Mouse (Mus musculus) forebrain, embryonic 10.5 days (tissue): Measurements from ENCODE around the gene Gpd1. TPM values are rescaled to one million over a fixed set of nuclear protein-coding genes. Genes with fewer than 3 reads are reported as not detected.

ENCODE experiments used
- DNase-seq: peaks from one replicate; pipeline ENCODE4 v3.0.0-alpha.2; 2017; ENCODE audit warnings: low spot score; ENCODE audit errors: extremely low spot score
- H3K27ac ChIP-seq: fragments of 300-500 bp; sonication (generic); 2 replicates; pipeline ENCODE4 v1.5.1; 2016; ENCODE audit warnings: mild to moderate bottlenecking
- H3K27me3 ChIP-seq: fragments of 300-500 bp; sonication (generic); 2 replicates; pipeline ENCODE4 v1.6.1; 2016; ENCODE audit warnings: mild to moderate bottlenecking; ENCODE audit not compliant: poor library complexity, severe bottlenecking
- H3K36me3 ChIP-seq: fragments of 300-500 bp; sonication (generic); replicated peaks from 2 replicates; pipeline ENCODE4 v1.6.1; 2016; ENCODE audit warnings: mild to moderate bottlenecking, moderate library complexity
- H3K4me1 ChIP-seq: fragments of 300-500 bp; sonication (generic); 2 replicates; pipeline ENCODE4 v1.6.1; 2016
- H3K4me3 ChIP-seq: fragments of 300-500 bp; sonication (generic); 2 replicates; pipeline ENCODE4 v1.5.1; 2016; ENCODE audit warnings: mild to moderate bottlenecking, moderate library complexity
- H3K9me3 ChIP-seq: fragments of 300-500 bp; sonication (generic); 2 replicates; pipeline ENCODE4 v1.6.1; 2016; ENCODE audit warnings: mild to moderate bottlenecking, moderate library complexity
- WGBS: fragments of 180-500 bp; shearing (Covaris S2); methylation state at CpG from one replicate; pipeline ENCODE4 v1.1.7; 2016; 5-methylcytosine and 5-hydroxymethylcytosine counted together
- polyA plus RNA-seq: library from polyadenylated mRNA; unstranded; fragments of >200 nt; fragmentation: Nextera tagmentation; extraction: Ambion mirVana; gene quantifications from 2 replicates; pipeline ENCODE4 v1.2.1, GENCODE M21; 2016

Gene Gpd1
- polyA plus RNA-seq, 1 experiment from 2014 or later: 0.38 TPM

- peak overlapping the region; percentile 72; the same call in 1 of the 2 replicates for H3K27ac ChIP-seq
These were observed 13.7 kb upstream of the Gpd1 start for GRCm38 (mm10) chr15:99703676-99704040.

GRCm38 (mm10) chr15:99704041-99704681 is 13.2 kb upstream of the Gpd1 start:
- Histone ChIP-seq H3K4me3 (peak overlapping the region; percentile 90), H3K27ac (peak overlapping the region; percentile 72), H3K27me3 (peaks cover 5% of the 10 kb centered on the region), H3K9me3 (no peaks in the 10 kb centered on the region), H3K4me1 (peaks cover 47% of the 10 kb centered on the region), H3K36me3 (peaks cover 58% of the 10 kb centered on the region)
- DNase-seq: no peak
- WGBS: 30% methylated on average over 23 of the region's 23 CpGs

More at GRCm38 (mm10) chr15:99703676-99704040, 13.7 kb upstream of the Gpd1 start:
- Histone ChIP-seq H3K36me3 (peaks cover 53% of the 10 kb centered on the region), H3K4me1 (peaks cover 52% of the 10 kb centered on the region), H3K9me3 (no peaks in the 10 kb centered on the region), H3K27me3 (peaks cover 10% of the 10 kb centered on the region), H3K4me3 (peak overlapping the region; percentile 90)
- 69% methylated on average over 5 of the region's 5 CpGs for WGBS
- DNase-seq: no peak

GRCm38 (mm10) chr15:99704881-99705280 is 12.4 kb upstream of the Gpd1 start:
- H3K4me1 ChIP-seq: peaks cover 47% of the 10 kb centered on the region
- WGBS: 43% methylated on average over 7 of the region's 7 CpGs
- peak overlapping the region; percentile 72 for H3K27ac ChIP-seq
- no peak for DNase-seq
- no peaks in the 10 kb centered on the region for H3K9me3 ChIP-seq
- peaks cover 65% of the 10 kb centered on the region for H3K36me3 ChIP-seq
- H3K4me3 ChIP-seq: peak overlapping the region; percentile 90; the same call in 1 of the 2 replicates
- H3K27me3 ChIP-seq: no peaks in the 10 kb centered on the region

GRCm38 (mm10) chr15:99705440-99706048 is 11.8 kb upstream of the Gpd1 start, which contains the start of gene Gm17349:
Gene Gm17349, minus strand, starts transcription at chr15:99705490.
- peak; percentile 61 for DNase-seq
- WGBS: 64% methylated on average over 11 of the region's 11 CpGs
- Histone ChIP-seq H3K9me3 (no peaks in the 10 kb centered on the region), H3K4me1 (peaks cover 42% of the 10 kb centered on the region), H3K27ac (peak within 1 kb of the TSS; percentile 72), H3K27me3 (no peaks in the 10 kb centered on the region), H3K4me3 (peak within 1 kb of the TSS; percentile 90), H3K36me3 (peaks cover 71% of the 10 kb centered on the region)

- Histone ChIP-seq H3K4me3 (no peak overlapping the region), H3K36me3 (peaks cover 96% of the 10 kb centered on the region), H3K9me3 (no peaks in the 10 kb centered on the region), H3K27ac (no peak overlapping the region), H3K4me1 (peaks cover 26% of the 10 kb centered on the region), H3K27me3 (no peaks in the 10 kb centered on the region)
- WGBS: 95% methylated on average over 13 of the region's 13 CpGs
- no peak for DNase-seq
These were observed 9.1 kb upstream of the Gpd1 start for GRCm38 (mm10) chr15:99708176-99708575.

GRCm38 (mm10) chr15:99710221-99711190 is 6.8 kb upstream of the Gpd1 start:
- Histone ChIP-seq H3K9me3 (no peaks in the 10 kb centered on the region), H3K4me1 (peaks cover 12% of the 10 kb centered on the region), H3K36me3 (peaks cover 97% of the 10 kb centered on the region), H3K4me3 (no peak overlapping the region), H3K27ac (no peak overlapping the region), H3K27me3 (no peaks in the 10 kb centered on the region)
- DNase-seq: no peak
- WGBS: 94% methylated on average over 10 of the region's 10 CpGs

- peaks cover 99% of the 10 kb centered on the region for H3K36me3 ChIP-seq
- WGBS: 83% methylated on average over 3 of the region's 3 CpGs
- H3K27ac ChIP-seq: no peak overlapping the region
- peaks cover 22% of the 10 kb centered on the region for H3K4me1 ChIP-seq
- H3K27me3 ChIP-seq: no peaks in the 10 kb centered on the region
- DNase-seq: no peak
- no peaks in the 10 kb centered on the region for H3K9me3 ChIP-seq
- no peak overlapping the region for H3K4me3 ChIP-seq
These were observed 5.8 kb upstream of the Gpd1 start for GRCm38 (mm10) chr15:99711491-99711890.

GRCm38 (mm10) chr15:99712666-99713559 is 4.4 kb upstream of the Gpd1 start:
- Histone ChIP-seq H3K4me1 (peaks cover 32% of the 10 kb centered on the region), H3K4me3 (no peak overlapping the region; the same call in 1 of the 2 replicates), H3K9me3 (no peaks in the 10 kb centered on the region), H3K27ac (no peak overlapping the region), H3K36me3 (peaks cover 98% of the 10 kb centered on the region), H3K27me3 (no peaks in the 10 kb centered on the region)
- 73% methylated on average over 13 of the region's 13 CpGs for WGBS
- DNase-seq: no peak

- H3K4me3 ChIP-seq: no peak overlapping the region
- 87% methylated on average over 3 of the region's 3 CpGs for WGBS
- peaks cover 38% of the 10 kb centered on the region for H3K4me1 ChIP-seq
- H3K27me3 ChIP-seq: no peaks in the 10 kb centered on the region
- no peak overlapping the region for H3K27ac ChIP-seq
- no peak for DNase-seq
- H3K36me3 ChIP-seq: peaks cover 98% of the 10 kb centered on the region
- H3K9me3 ChIP-seq: no peaks in the 10 kb centered on the region
These were observed 3.7 kb upstream of the Gpd1 start for GRCm38 (mm10) chr15:99713569-99713968.

- H3K27me3 ChIP-seq: no peaks in the 10 kb centered on the region
- no peaks in the 10 kb centered on the region for H3K9me3 ChIP-seq
- 79% methylated on average over 4 of the region's 4 CpGs for WGBS
- H3K4me1 ChIP-seq: peaks cover 40% of the 10 kb centered on the region
- peaks cover 98% of the 10 kb centered on the region for H3K36me3 ChIP-seq
- no peak overlapping the region for H3K27ac ChIP-seq
- no peak overlapping the region for H3K4me3 ChIP-seq
- no peak for DNase-seq
These were observed 3.1 kb upstream of the Gpd1 start for GRCm38 (mm10) chr15:99714206-99714605.

- H3K36me3 ChIP-seq: peaks cover 96% of the 10 kb centered on the region
- 53% methylated on average over 7 of the region's 7 CpGs for WGBS
These were observed 2.5 kb upstream of the Gpd1 start for GRCm38 (mm10) chr15:99714858-99715257.

More at GRCm38 (mm10) chr15:99714858-99715257, 2.5 kb upstream of the Gpd1 start:
- no peaks in the 10 kb centered on the region for H3K27me3 ChIP-seq
- peaks cover 40% of the 10 kb centered on the region for H3K4me1 ChIP-seq
- no peak overlapping the region for H3K4me3 ChIP-seq
- H3K27ac ChIP-seq: no peak overlapping the region
- DNase-seq: peak; percentile 76
- no peaks in the 10 kb centered on the region for H3K9me3 ChIP-seq
